Mouse (Mus musculus) midbrain, embryonic 14.5 days (tissue): ENCODE results near the gene Trappc5. TPM values are rescaled to one million over a fixed set of nuclear protein-coding genes. Genes with fewer than 3 reads are reported as not detected.

ENCODE experiments used
- ATAC-seq: fragments of 200-750 bp; cut with Nextera tagmentation; 2 replicates; pipeline ENCODE4 v1.8.0; 2017; ENCODE audit warnings: moderate number of reproducible peaks, moderate library complexity; ENCODE audit not compliant: low FRiP score, low TSS enrichment
- DNase-seq: peaks from one replicate; pipeline ENCODE4 v3.0.0-alpha.2; 2015
- H3K27ac ChIP-seq: fragments of 300-500 bp; sonication (generic); replicated peaks from 2 replicates; pipeline ENCODE4 v1.5.1; 2014; ENCODE audit warnings: mild to moderate bottlenecking, low read depth, low read length, moderate library complexity
- H3K27me3 ChIP-seq: fragments of 300-500 bp; sonication (generic); 2 replicates; pipeline ENCODE4 v1.6.1; 2014; ENCODE audit warnings: low read length, control low read depth, mixed read lengths; ENCODE audit not compliant: control insufficient read depth, insufficient read depth
- H3K36me3 ChIP-seq: fragments of 300-500 bp; sonication (generic); 2 replicates; pipeline ENCODE4 v1.6.1; 2014; ENCODE audit warnings: low read length, control low read depth; ENCODE audit not compliant: control insufficient read depth, insufficient read depth
- H3K4me1 ChIP-seq: fragments of 300-500 bp; sonication (generic); 2 replicates; pipeline ENCODE4 v1.6.1; 2014; ENCODE audit warnings: mild to moderate bottlenecking, antibody characterized with exemption, low read length, control low read depth; ENCODE audit not compliant: control insufficient read depth, insufficient read depth
- H3K4me2 ChIP-seq: fragments of 300-500 bp; sonication (generic); 2 replicates; pipeline ENCODE4 v1.6.1; 2014; ENCODE audit warnings: mild to moderate bottlenecking, low read length, moderate library complexity
- H3K4me3 ChIP-seq: fragments of 300-500 bp; sonication (generic); replicated peaks from 2 replicates; pipeline ENCODE4 v1.5.1; 2014; ENCODE audit warnings: low read depth, low read length
- H3K9ac ChIP-seq: fragments of 300-500 bp; sonication (generic); replicated peaks from 2 replicates; pipeline ENCODE4 v1.6.1; 2014; ENCODE audit warnings: mild to moderate bottlenecking, low read length, moderate library complexity
- H3K9me3 ChIP-seq: fragments of 300-500 bp; sonication (generic); 2 replicates; pipeline ENCODE4 v1.6.1; 2016; ENCODE audit warnings: low read length, control low read depth, mixed read lengths; ENCODE audit not compliant: control insufficient read depth
- WGBS: fragments of 180-500 bp; shearing (Covaris S2); extraction: QIAGEN DNeasy Blood & Tissue Kit; methylation state at CpG from one replicate; pipeline ENCODE4 v1.1.7; 2014; 5-methylcytosine and 5-hydroxymethylcytosine counted together
- polyA plus RNA-seq: library from polyadenylated mRNA; unstranded; fragments of >200 nt; fragmentation: Nextera tagmentation; extraction: Ambion mirVana; gene quantifications from 2 replicates; pipeline ENCODE4 v1.2.1, GENCODE M21; 2014

Gene Trappc5
- polyA plus RNA-seq, 1 experiment from 2014 or later = 48.0 TPM

GRCm38 (mm10) chr8:3710312-3710711 lies 34.2 kb downstream of the Trappc5 start:
- Histone ChIP-seq H3K27ac (no peak overlapping the region), H3K36me3 (no peaks in the 10 kb centered on the region), H3K4me1 (no peaks in the 10 kb centered on the region), H3K4me2 (no peak overlapping the region), H3K9ac (no peak overlapping the region), H3K9me3 (no peaks in the 10 kb centered on the region), H3K4me3 (no peak overlapping the region), H3K27me3 (no peaks in the 10 kb centered on the region)
- DNase-seq (no peak), ATAC-seq (no peak)
- 87% methylated on average over 3 of the region's 3 CpGs for WGBS

DNA sequence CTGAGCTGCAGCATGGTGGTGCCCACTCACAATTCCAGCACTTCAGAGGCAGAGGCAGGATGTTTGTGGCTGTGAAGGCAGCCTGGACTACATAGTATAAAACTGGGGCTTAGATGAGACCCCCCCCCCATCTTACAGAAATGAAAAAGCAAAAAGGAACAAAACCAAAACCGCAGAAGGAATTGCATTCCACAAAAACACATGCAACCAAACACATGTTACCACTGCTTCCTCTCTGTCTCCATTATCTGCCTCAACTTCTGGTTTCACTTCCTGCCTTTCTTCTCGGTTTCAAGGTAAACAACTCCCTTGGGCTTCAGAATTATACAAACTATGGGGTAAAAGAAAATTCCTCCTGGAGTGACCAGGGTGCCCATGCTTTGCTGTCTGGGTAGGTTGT lies 35.5 kb downstream of the Trappc5 start:
- no peak for ATAC-seq
- DNase-seq = no peak

DNA sequence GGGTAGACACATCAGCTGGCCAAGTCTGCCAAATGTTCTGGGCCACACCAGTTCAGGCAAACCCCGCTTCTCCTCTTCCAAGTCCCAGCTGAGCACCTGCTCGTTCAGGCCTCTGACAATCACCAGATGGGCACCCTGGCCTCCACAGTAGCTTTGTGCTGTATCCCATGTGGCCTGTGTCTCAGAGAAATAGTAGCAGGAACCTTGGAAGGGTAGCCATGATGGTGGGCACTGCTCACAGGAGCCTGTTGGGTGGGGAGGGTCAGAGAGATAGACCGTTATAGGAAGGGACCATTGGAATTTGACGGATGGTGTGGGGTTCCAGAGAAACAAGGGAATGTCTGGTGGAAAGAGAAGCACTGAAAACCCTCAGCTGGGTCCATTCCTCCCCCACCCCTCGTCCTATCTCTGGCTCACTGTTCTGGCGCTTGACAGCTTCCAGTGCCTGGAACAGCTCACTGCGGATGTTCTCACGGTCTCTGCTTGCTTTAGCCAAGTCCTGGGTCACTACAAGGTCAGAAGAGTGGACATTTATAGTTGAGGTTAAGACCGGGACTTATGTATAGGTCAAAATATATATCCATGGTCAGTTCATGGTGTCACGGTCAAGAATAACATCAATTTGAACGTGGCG lies 41.3 kb downstream of the Trappc5 start:
- Histone ChIP-seq H3K9ac (no peak overlapping the region), H3K4me2 (no peak overlapping the region), H3K9me3 (no peaks in the 10 kb centered on the region), H3K27me3 (no peaks in the 10 kb centered on the region), H3K36me3 (no peaks in the 10 kb centered on the region), H3K4me1 (no peaks in the 10 kb centered on the region), H3K4me3 (no peak overlapping the region), H3K27ac (no peak overlapping the region)
- no peak for DNase-seq
- no peak for ATAC-seq
- WGBS = 88% methylated on average over 12 of the region's 12 CpGs

More for the DNA sequence above, 35.5 kb downstream of the Trappc5 start:
- H3K9me3 ChIP-seq = no peaks in the 10 kb centered on the region
- H3K27ac ChIP-seq = no peak overlapping the region
- no peak overlapping the region for H3K4me2 ChIP-seq
- WGBS = 73% methylated on average over 2 of the region's 2 CpGs
- no peaks in the 10 kb centered on the region for H3K27me3 ChIP-seq
- no peak overlapping the region for H3K9ac ChIP-seq
- no peak overlapping the region for H3K4me3 ChIP-seq
- H3K36me3 ChIP-seq = no peaks in the 10 kb centered on the region
- H3K4me1 ChIP-seq = no peaks in the 10 kb centered on the region

GRCm38 (mm10) chr8:3718559-3718958 lies 42.5 kb downstream of the Trappc5 start:
- no peaks in the 10 kb centered on the region for H3K9me3 ChIP-seq
- H3K9ac ChIP-seq = no peak overlapping the region
- H3K4me2 ChIP-seq = no peak overlapping the region
- DNase-seq (peak; percentile 56), ATAC-seq (0 out of 2 replicates have a peak, but pooled peaks have one; percentile 27)
- H3K27ac ChIP-seq = no peak overlapping the region
- no peak overlapping the region for H3K4me3 ChIP-seq
- H3K4me1 ChIP-seq = no peaks in the 10 kb centered on the region
- H3K27me3 ChIP-seq = no peaks in the 10 kb centered on the region
- 18% methylated on average over 14 of the region's 14 CpGs for WGBS
- no peaks in the 10 kb centered on the region for H3K36me3 ChIP-seq

- ATAC-seq (no peak), DNase-seq (no peak)
- Histone ChIP-seq H3K4me1 (no peaks in the 10 kb centered on the region), H3K4me2 (no peak within 1 kb of the TSS), H3K36me3 (no peaks in the 10 kb centered on the region), H3K27me3 (no peaks in the 10 kb centered on the region), H3K9ac (no peak within 1 kb of the TSS), H3K27ac (no peak within 1 kb of the TSS), H3K4me3 (no peak within 1 kb of the TSS), H3K9me3 (no peaks in the 10 kb centered on the region)
- WGBS = 81% methylated on average over 5 of the region's 5 CpGs
Observed at GRCm38 (mm10) chr8:3720551-3720950, 44.5 kb downstream of the Trappc5 start, which contains the start of gene Clec4g. Gene Clec4g, minus strand, starts transcription at chr8:3720651.

- ATAC-seq = no peak
- peak; percentile 14 for DNase-seq
- 36% methylated on average over 1 of the region's 1 CpGs for WGBS
Observed at GRCm38 (mm10) chr8:3721041-3721440, 44.9 kb downstream of the Trappc5 start.

More at GRCm38 (mm10) chr8:3721041-3721440, 44.9 kb downstream of the Trappc5 start:
- no peaks in the 10 kb centered on the region for H3K9me3 ChIP-seq
- H3K27ac ChIP-seq = no peak overlapping the region
- H3K27me3 ChIP-seq = no peaks in the 10 kb centered on the region
- H3K4me1 ChIP-seq = no peaks in the 10 kb centered on the region
- H3K9ac ChIP-seq = no peak overlapping the region
- no peak overlapping the region for H3K4me3 ChIP-seq
- H3K36me3 ChIP-seq = no peaks in the 10 kb centered on the region
- no peak overlapping the region for H3K4me2 ChIP-seq

Other genes starting within 250 kb of the Trappc5 start
- gene Pex11g, start 208.6 kb upstream of the Trappc5 start, polyA plus RNA-seq = 3.2 and 3.9 TPM in 2 replicates
- gene Tex45, start 205.4 kb upstream of the Trappc5 start, polyA plus RNA-seq = 0.18 and 0.58 TPM in 2 replicates
- gene Zfp358, start 183.2 kb upstream of the Trappc5 start, polyA plus RNA-seq = 53.0 and 80.8 TPM in 2 replicates
- gene Mcoln1, start 175.8 kb upstream of the Trappc5 start, polyA plus RNA-seq = 76.7 and 78.9 TPM in 2 replicates
- gene Pnpla6, start 160.9 kb upstream of the Trappc5 start, polyA plus RNA-seq = 26.4 and 31.1 TPM in 2 replicates
- gene C330021F23Rik, start 108.3 kb upstream of the Trappc5 start, polyA plus RNA-seq = 0.27 and 0.70 TPM in 2 replicates
- gene Camsap3, start 89.0 kb upstream of the Trappc5 start, polyA plus RNA-seq = 43.1 and 49.0 TPM in 2 replicates
- gene Xab2, start 55.0 kb upstream of the Trappc5 start, polyA plus RNA-seq = 47.5 and 51.1 TPM in 2 replicates
- 95.5 and 103 TPM in 2 replicates for gene Pet100, start 54.8 kb upstream of the Trappc5 start, polyA plus RNA-seq
- gene Pcp2, start 50.8 kb upstream of the Trappc5 start, polyA plus RNA-seq = 6.5 and 12.4 TPM in 2 replicates
- gene Stxbp2, start 45.3 kb upstream of the Trappc5 start, polyA plus RNA-seq = 21.3 and 26.6 TPM in 2 replicates
- gene Retn, start 20.5 kb upstream of the Trappc5 start, polyA plus RNA-seq = 0.70 TPM in 1 of 2 replicates, not detected in the other
- gene Mcemp1, start 10.5 kb upstream of the Trappc5 start, polyA plus RNA-seq = 0.14 TPM in 1 of 2 replicates, not detected in the other
- 16.4 and 28.1 TPM in 2 replicates for gene Fcor, start 3.9 kb upstream of the Trappc5 start, polyA plus RNA-seq
- 0.32 and 0.38 TPM in 2 replicates for gene Fcer2a, start 17.9 kb downstream of the Trappc5 start, polyA plus RNA-seq
- not detected in 2 replicates for gene Clec4g, start 44.4 kb downstream of the Trappc5 start, polyA plus RNA-seq
- not detected in 2 replicates for gene Cd209a, start 72.7 kb downstream of the Trappc5 start, polyA plus RNA-seq
- gene Cd209e, start 178.0 kb downstream of the Trappc5 start, polyA plus RNA-seq = not detected in 2 replicates
- not detected in 2 replicates for gene Cd209d, start 202.3 kb downstream of the Trappc5 start, polyA plus RNA-seq